Mouse (Mus musculus): ENCODE measurements around the gene Wdr18. TPM values are rescaled to one million over a fixed set of nuclear protein-coding genes. Genes with fewer than 3 reads are reported as not detected.

Gene Wdr18
- polyA plus RNA-seq, 1 experiment from 2014 or later = 80.2 TPM

- 90% methylated on average over 10 of the region's 10 CpGs for WGBS
These were observed 57.0 kb downstream of the Wdr18 start for GRCm38 (mm10) chr10:80016931-80017330.

GRCm38 (mm10) chr10:80017361-80017760 is 57.4 kb downstream of the Wdr18 start:
- WGBS = 67% methylated on average over 3 of the region's 3 CpGs
- no peak for ATAC-seq
- no peak overlapping the region for H3K9ac ChIP-seq
- H3K4me2 ChIP-seq = no peak overlapping the region
- no peak overlapping the region for H3K27ac ChIP-seq
- no peak overlapping the region for H3K4me3 ChIP-seq
- H3K9me3 ChIP-seq (replicated peaks) = no peaks in the 10 kb centered on the region
- no peaks in the 10 kb centered on the region for H3K36me3 ChIP-seq (ENCODE audit: poor library complexity, severe bottlenecking)
- peaks cover 8% of the 10 kb centered on the region for H3K4me1 ChIP-seq
- peaks cover 77% of the 10 kb centered on the region for H3K27me3 ChIP-seq

More at GRCm38 (mm10) chr10:80016931-80017330, 57.0 kb downstream of the Wdr18 start:
- Histone ChIP-seq H3K9ac (no peak overlapping the region), H3K9me3 (replicated peaks) (0 out of 2 replicates have a peak, but pooled peaks cover 1% of the 10 kb centered on the region), H3K4me1 (peaks cover 8% of the 10 kb centered on the region), H3K27me3 (peaks cover 82% of the 10 kb centered on the region), H3K4me3 (no peak overlapping the region), H3K4me2 (no peak overlapping the region), H3K27ac (no peak overlapping the region), H3K36me3 (ENCODE audit: poor library complexity, severe bottlenecking) (peaks cover 2% of the 10 kb centered on the region; the same call in 1 of the 2 replicates)
- ATAC-seq = no peak

- whole genome bisulfite sequencing = 83% methylated on average over 14 of the region's 14 CpGs
- H3K9me3 ChIP-seq (replicated peaks) = no peaks in the 10 kb centered on the region
- H3K4me2 ChIP-seq = no peak overlapping the region
- no peak for ATAC-seq
- no peak overlapping the region for H3K27ac ChIP-seq
- peaks cover 8% of the 10 kb centered on the region for H3K4me1 ChIP-seq
- no peak overlapping the region for H3K4me3 ChIP-seq
- H3K36me3 ChIP-seq (ENCODE audit: poor library complexity, severe bottlenecking) = no peaks in the 10 kb centered on the region
- no peak overlapping the region for H3K9ac ChIP-seq
- H3K27me3 ChIP-seq = peaks cover 74% of the 10 kb centered on the region
These were observed 57.8 kb downstream of the Wdr18 start for GRCm38 (mm10) chr10:80017771-80018170.

- H3K4me3 ChIP-seq = no peak overlapping the region
- H3K4me2 ChIP-seq = no peak overlapping the region
- H3K9ac ChIP-seq = no peak overlapping the region
- WGBS = 8% methylated on average over 15 of the region's 15 CpGs
- H3K27me3 ChIP-seq = peaks cover 64% of the 10 kb centered on the region
- ATAC-seq = no peak
- no peaks in the 10 kb centered on the region for H3K36me3 ChIP-seq (ENCODE audit: poor library complexity, severe bottlenecking)
- no peaks in the 10 kb centered on the region for H3K9me3 ChIP-seq (replicated peaks)
- H3K4me1 ChIP-seq = peaks cover 8% of the 10 kb centered on the region
- no peak overlapping the region for H3K27ac ChIP-seq
These were observed 58.9 kb downstream of the Wdr18 start for GRCm38 (mm10) chr10:80018739-80019297.

GRCm38 (mm10) chr10:80019471-80020131 is 59.6 kb downstream of the Wdr18 start:
- no peaks in the 10 kb centered on the region for H3K36me3 ChIP-seq (ENCODE audit: poor library complexity, severe bottlenecking)
- no peaks in the 10 kb centered on the region for H3K9me3 ChIP-seq (replicated peaks)
- 0 out of 2 replicates have a peak overlapping the region, but pooled peaks have one; percentile 0 for H3K4me3 ChIP-seq
- peak overlapping the region; percentile 27 for H3K4me2 ChIP-seq
- H3K4me1 ChIP-seq = peaks cover 8% of the 10 kb centered on the region
- H3K27me3 ChIP-seq = peaks cover 56% of the 10 kb centered on the region
- H3K9ac ChIP-seq = peak overlapping the region; percentile 48; the same call in 1 of the 2 replicates
- no peak overlapping the region for H3K27ac ChIP-seq
- 3% methylated on average over 20 of the region's 20 CpGs for WGBS
- ATAC-seq = no peak

Other genes starting within 250 kb of the Wdr18 start
- gene Hcn2, start 243.5 kb upstream of the Wdr18 start, polyA plus RNA-seq (2015; fragmentation: Nextera tagmentation; extraction: Ambion mirVana) = 0.06 and 0.10 TPM in 2 replicates
- 39.1 and 43.8 TPM in 2 replicates for gene Polrmt, start 213.6 kb upstream of the Wdr18 start, polyA plus RNA-seq (2015; fragmentation: Nextera tagmentation; extraction: Ambion mirVana)
- gene Fgf22, start 205.1 kb upstream of the Wdr18 start, polyA plus RNA-seq (2015; fragmentation: Nextera tagmentation; extraction: Ambion mirVana) = 0.48 and 0.71 TPM in 2 replicates
- gene Rnf126, start 193.2 kb upstream of the Wdr18 start, polyA plus RNA-seq (2015; fragmentation: Nextera tagmentation; extraction: Ambion mirVana) = 70.9 and 74.8 TPM in 2 replicates
- gene Fstl3, start 182.9 kb upstream of the Wdr18 start, polyA plus RNA-seq (2015; fragmentation: Nextera tagmentation; extraction: Ambion mirVana) = 0.40 and 0.62 TPM in 2 replicates
- gene Prss57, start 169.2 kb upstream of the Wdr18 start, polyA plus RNA-seq (2015; fragmentation: Nextera tagmentation; extraction: Ambion mirVana) = 0.09 and 0.13 TPM in 2 replicates
- 214 and 234 TPM in 2 replicates for gene Palm, start 166.6 kb upstream of the Wdr18 start, polyA plus RNA-seq (2015; fragmentation: Nextera tagmentation; extraction: Ambion mirVana)
- 0.71 and 1.1 TPM in 2 replicates for gene Misp, start 139.2 kb upstream of the Wdr18 start, polyA plus RNA-seq (2015; fragmentation: Nextera tagmentation; extraction: Ambion mirVana)
- gene Ptbp1, start 105.7 kb upstream of the Wdr18 start, polyA plus RNA-seq (2015; fragmentation: Nextera tagmentation; extraction: Ambion mirVana) = 148 and 171 TPM in 2 replicates
- gene Prtn3, start 85.7 kb upstream of the Wdr18 start, polyA plus RNA-seq (2015; fragmentation: Nextera tagmentation; extraction: Ambion mirVana) = 12.8 and 15.9 TPM in 2 replicates
- 290 and 308 TPM in 2 replicates for gene Plppr3, start 85.5 kb upstream of the Wdr18 start, polyA plus RNA-seq (2015; fragmentation: Nextera tagmentation; extraction: Ambion mirVana)
- 0.24 TPM in 1 of 2 replicates, not detected in the other for gene Elane, start 73.9 kb upstream of the Wdr18 start, polyA plus RNA-seq (2015; fragmentation: Nextera tagmentation; extraction: Ambion mirVana)
- not detected in 2 replicates for gene Cfd, start 69.3 kb upstream of the Wdr18 start, polyA plus RNA-seq (2015; fragmentation: Nextera tagmentation; extraction: Ambion mirVana)
- 49.0 and 59.0 TPM in 2 replicates for gene Med16, start 51.2 kb upstream of the Wdr18 start, polyA plus RNA-seq (2015; fragmentation: Nextera tagmentation; extraction: Ambion mirVana)
- gene Gm26602, start 49.3 kb upstream of the Wdr18 start, polyA plus RNA-seq (2015; fragmentation: Nextera tagmentation; extraction: Ambion mirVana) = 33.6 TPM in 1 of 2 replicates, not detected in the other
- 1.0 and 1.3 TPM in 2 replicates for gene Kiss1r, start 43.2 kb upstream of the Wdr18 start, polyA plus RNA-seq (2015; fragmentation: Nextera tagmentation; extraction: Ambion mirVana)
- gene R3hdm4, start 38.9 kb upstream of the Wdr18 start, polyA plus RNA-seq (2015; fragmentation: Nextera tagmentation; extraction: Ambion mirVana) = 200 and 217 TPM in 2 replicates
- gene Arid3a, start 33.1 kb upstream of the Wdr18 start, polyA plus RNA-seq (2015; fragmentation: Nextera tagmentation; extraction: Ambion mirVana) = 2.5 and 3.6 TPM in 2 replicates
- 0.38 and 0.57 TPM in 2 replicates for gene Grin3b, start 10.6 kb downstream of the Wdr18 start, polyA plus RNA-seq (2015; fragmentation: Nextera tagmentation; extraction: Ambion mirVana)
- gene Tmem259, start 24.2 kb downstream of the Wdr18 start, polyA plus RNA-seq (2015; fragmentation: Nextera tagmentation; extraction: Ambion mirVana) = 11.2 and 12.0 TPM in 2 replicates
- gene Cnn2, start 28.4 kb downstream of the Wdr18 start, polyA plus RNA-seq (2015; fragmentation: Nextera tagmentation; extraction: Ambion mirVana) = 30.0 and 32.2 TPM in 2 replicates
- gene Abca7, start 36.3 kb downstream of the Wdr18 start, polyA plus RNA-seq (2015; fragmentation: Nextera tagmentation; extraction: Ambion mirVana) = 3.1 and 3.9 TPM in 2 replicates
- gene Arhgap45, start 56.5 kb downstream of the Wdr18 start, polyA plus RNA-seq (2015; fragmentation: Nextera tagmentation; extraction: Ambion mirVana) = 1.2 and 1.3 TPM in 2 replicates
- gene Polr2e, start 79.6 kb downstream of the Wdr18 start, polyA plus RNA-seq (2015; fragmentation: Nextera tagmentation; extraction: Ambion mirVana) = 193 and 199 TPM in 2 replicates
- 487 and 489 TPM in 2 replicates for gene Gpx4, start 87.0 kb downstream of the Wdr18 start, polyA plus RNA-seq (2015; fragmentation: Nextera tagmentation; extraction: Ambion mirVana)
- 11.6 and 13.6 TPM in 2 replicates for gene Sbno2, start 145.4 kb downstream of the Wdr18 start, polyA plus RNA-seq (2015; fragmentation: Nextera tagmentation; extraction: Ambion mirVana)
- 20.7 and 21.6 TPM in 2 replicates for gene Stk11, start 155.7 kb downstream of the Wdr18 start, polyA plus RNA-seq (2015; fragmentation: Nextera tagmentation; extraction: Ambion mirVana)
- gene Atp5d, start 178.5 kb downstream of the Wdr18 start, polyA plus RNA-seq (2015; fragmentation: Nextera tagmentation; extraction: Ambion mirVana) = 454 and 459 TPM in 2 replicates
- gene Cbarp, start 180.7 kb downstream of the Wdr18 start, polyA plus RNA-seq (2015; fragmentation: Nextera tagmentation; extraction: Ambion mirVana) = 21.2 and 26.8 TPM in 2 replicates
- gene Midn, start 188.1 kb downstream of the Wdr18 start, polyA plus RNA-seq (2015; fragmentation: Nextera tagmentation; extraction: Ambion mirVana) = 35.1 and 37.9 TPM in 2 replicates
- gene Cirbp, start 205.8 kb downstream of the Wdr18 start, polyA plus RNA-seq (2015; fragmentation: Nextera tagmentation; extraction: Ambion mirVana) = 274 and 308 TPM in 2 replicates
- gene 1600002K03Rik, start 212.8 kb downstream of the Wdr18 start, polyA plus RNA-seq (2015; fragmentation: Nextera tagmentation; extraction: Ambion mirVana) = 12.2 and 12.6 TPM in 2 replicates
- gene Efna2, start 219.3 kb downstream of the Wdr18 start, polyA plus RNA-seq (2015; fragmentation: Nextera tagmentation; extraction: Ambion mirVana) = 17.7 and 19.5 TPM in 2 replicates